Mouse (Mus musculus): ENCODE measurements at regions not wholly inside any gene's neighbourhood (a gene's known extent, or its start where the extent isn't known, plus 50 kb on each side); places are given as distances from the start of the nearest gene placed in this dataset.

- TF ChIP-seq CTCF (IDR thresholded peaks at IDR 0.05; ENCODE audit: low read depth) (no peak), EP300 (IDR thresholded peaks at IDR 0.05; ENCODE audit: low read depth) (no peak)
- Histone ChIP-seq H3K4me3 (ENCODE audit: low read depth, low read length) (no peak overlapping the region), H3K9me3 (replicated peaks; ENCODE audit: control insufficient read depth, low read length) (no peaks in the 10 kb centered on the region), H3K9ac (replicated peaks; ENCODE audit: low read depth, low read length) (no peak overlapping the region), H3K36me3 (replicated peaks; ENCODE audit: control insufficient read depth, insufficient read depth, low read length) (no peaks in the 10 kb centered on the region), H3K4me2 (ENCODE audit: low read depth, low read length) (no peak overlapping the region), H3K27me3 (ENCODE audit: control insufficient read depth, insufficient read depth, low read length) (no peaks in the 10 kb centered on the region), H3K4me1 (ENCODE audit: control insufficient read depth, insufficient read depth) (0 out of 2 replicates have a peak, but pooled peaks cover 3% of the 10 kb centered on the region), H3K27ac (ENCODE audit: low read depth) (no peak overlapping the region)
- ATAC-seq (ENCODE audit: insufficient read depth, low read depth), result no peak
- DNase-seq (ENCODE audit: low spot score), result no peak
- 76% methylated on average over 19 of the region's 19 CpGs for WGBS
These were observed 96.7 kb upstream of the Fam174b start for GRCm38 (mm10) chr7:73643306-73643992.

GRCm38 (mm10) chr7:73640194-73640593 lies 98.6 kb upstream of the Chd2 start:
- ATAC-seq (ENCODE audit: insufficient read depth, low read depth), result no peak
- H3K9ac ChIP-seq (replicated peaks; ENCODE audit: low read depth, low read length), result no peak overlapping the region

GRCm38 (mm10) chr7:73637810-73638125 lies 96.1 kb upstream of the Chd2 start:
- Histone ChIP-seq H3K9ac (replicated peaks; ENCODE audit: low read depth, low read length) (no peak overlapping the region), H3K4me1 (ENCODE audit: control insufficient read depth, insufficient read depth) (no peaks in the 10 kb centered on the region), H3K4me3 (ENCODE audit: low read depth, low read length) (no peak overlapping the region), H3K27me3 (ENCODE audit: control insufficient read depth, insufficient read depth, low read length) (no peaks in the 10 kb centered on the region), H3K4me2 (ENCODE audit: low read depth, low read length) (no peak overlapping the region), H3K9me3 (replicated peaks; ENCODE audit: control insufficient read depth, low read length) (no peaks in the 10 kb centered on the region), H3K36me3 (replicated peaks; ENCODE audit: control insufficient read depth, insufficient read depth, low read length) (no peaks in the 10 kb centered on the region), H3K27ac (ENCODE audit: low read depth) (no peak overlapping the region)
- ATAC-seq (ENCODE audit: insufficient read depth, low read depth) (no peak), DNase-seq (ENCODE audit: low spot score) (no peak)
- TF ChIP-seq CTCF (IDR thresholded peaks at IDR 0.05; ENCODE audit: low read depth), result no peak
- TF ChIP-seq EP300 (IDR thresholded peaks at IDR 0.05; ENCODE audit: low read depth), result no peak
- 82% methylated on average over 4 of the region's 4 CpGs for WGBS

More at GRCm38 (mm10) chr7:73640194-73640593, 98.6 kb upstream of the Chd2 start:
- H3K9me3 ChIP-seq (replicated peaks; ENCODE audit: control insufficient read depth, low read length), result no peaks in the 10 kb centered on the region
- WGBS, result 64% methylated on average over 2 of the region's 2 CpGs
- no peaks in the 10 kb centered on the region for H3K36me3 ChIP-seq (replicated peaks; ENCODE audit: control insufficient read depth, insufficient read depth, low read length)
- no peak overlapping the region for H3K4me3 ChIP-seq (ENCODE audit: low read depth, low read length)
- no peak overlapping the region for H3K27ac ChIP-seq (ENCODE audit: low read depth)
- 0 out of 2 replicates have a peak, but pooled peaks cover 3% of the 10 kb centered on the region for H3K4me1 ChIP-seq (ENCODE audit: control insufficient read depth, insufficient read depth)
- H3K4me2 ChIP-seq (ENCODE audit: low read depth, low read length), result no peak overlapping the region
- TF ChIP-seq CTCF (IDR thresholded peaks at IDR 0.05; ENCODE audit: low read depth) (no peak), EP300 (IDR thresholded peaks at IDR 0.05; ENCODE audit: low read depth) (no peak)
- H3K27me3 ChIP-seq (ENCODE audit: control insufficient read depth, insufficient read depth, low read length), result no peaks in the 10 kb centered on the region
- DNase-seq (ENCODE audit: low spot score), result no peak

GRCm38 (mm10) chr7:73637101-73637809 lies 95.6 kb upstream of the Chd2 start:
- Histone ChIP-seq H3K27ac (ENCODE audit: low read depth) (no peak overlapping the region), H3K4me1 (ENCODE audit: control insufficient read depth, insufficient read depth) (no peaks in the 10 kb centered on the region), H3K9ac (replicated peaks; ENCODE audit: low read depth, low read length) (no peak overlapping the region), H3K4me2 (ENCODE audit: low read depth, low read length) (no peak overlapping the region), H3K36me3 (replicated peaks; ENCODE audit: control insufficient read depth, insufficient read depth, low read length) (no peaks in the 10 kb centered on the region), H3K9me3 (replicated peaks; ENCODE audit: control insufficient read depth, low read length) (0 out of 2 replicates have a peak, but pooled peaks cover 4% of the 10 kb centered on the region), H3K4me3 (ENCODE audit: low read depth, low read length) (no peak overlapping the region), H3K27me3 (ENCODE audit: control insufficient read depth, insufficient read depth, low read length) (no peaks in the 10 kb centered on the region)
- WGBS, result 79% methylated on average over 5 of the region's 5 CpGs
- no peak for DNase-seq (ENCODE audit: low spot score)
- TF ChIP-seq CTCF (IDR thresholded peaks at IDR 0.05; ENCODE audit: low read depth), result no peak
- no peak for TF ChIP-seq EP300 (IDR thresholded peaks at IDR 0.05; ENCODE audit: low read depth)
- ATAC-seq (ENCODE audit: insufficient read depth, low read depth), result no peak

GRCm38 (mm10) chr7:73635422-73635821 lies 93.8 kb upstream of the Chd2 start:
- TF ChIP-seq CTCF (IDR thresholded peaks at IDR 0.05; ENCODE audit: low read depth), result no peak
- no peak for TF ChIP-seq EP300 (IDR thresholded peaks at IDR 0.05; ENCODE audit: low read depth)
- ATAC-seq (ENCODE audit: insufficient read depth, low read depth) (no peak), DNase-seq (ENCODE audit: low spot score) (no peak)
- Histone ChIP-seq H3K36me3 (replicated peaks; ENCODE audit: control insufficient read depth, insufficient read depth, low read length) (no peaks in the 10 kb centered on the region), H3K4me2 (ENCODE audit: low read depth, low read length) (no peak overlapping the region), H3K9ac (replicated peaks; ENCODE audit: low read depth, low read length) (no peak overlapping the region), H3K9me3 (replicated peaks; ENCODE audit: control insufficient read depth, low read length) (0 out of 2 replicates have a peak, but pooled peaks cover 6% of the 10 kb centered on the region), H3K27me3 (ENCODE audit: control insufficient read depth, insufficient read depth, low read length) (no peaks in the 10 kb centered on the region), H3K4me1 (ENCODE audit: control insufficient read depth, insufficient read depth) (no peaks in the 10 kb centered on the region), H3K4me3 (ENCODE audit: low read depth, low read length) (no peak overlapping the region), H3K27ac (ENCODE audit: low read depth) (no peak overlapping the region)
- WGBS, result 91% methylated on average over 9 of the region's 9 CpGs

All from heart, postnatal 0 days (tissue).